Mouse (Mus musculus) kidney, embryonic 15.5 days (tissue): ENCODE results near the gene Pspn. TPM values are rescaled to one million over a fixed set of nuclear protein-coding genes. Genes with fewer than 3 reads are reported as not detected.
A peak's percentile ranks its signal among the peaks of the same experiment; 100 is the strongest.

Experiments used
- ATAC-seq: fragments of 200-750 bp; cut with Nextera tagmentation; replicated peaks from 2 replicates; pipeline ENCODE4 v1.8.0; 2017; ENCODE audit warnings: moderate TSS enrichment; ENCODE audit not compliant: low FRiP score
- H3K27ac ChIP-seq: fragments of 300-500 bp; sonication (generic); 2 replicates; pipeline ENCODE4 v1.5.1; 2015; ENCODE audit warnings: mild to moderate bottlenecking, inconsistent platforms
- H3K27me3 ChIP-seq: fragments of 300-500 bp; sonication (generic); 2 replicates; pipeline ENCODE4 v1.6.1; 2015; ENCODE audit warnings: inconsistent platforms
- H3K36me3 ChIP-seq: fragments of 300-500 bp; sonication (generic); 2 replicates; pipeline ENCODE4 v1.6.1; 2015; ENCODE audit warnings: inconsistent platforms
- H3K4me1 ChIP-seq: fragments of 300-500 bp; sonication (generic); 2 replicates; pipeline ENCODE4 v1.6.1; 2015; ENCODE audit warnings: inconsistent platforms
- H3K4me2 ChIP-seq: fragments of 300-500 bp; sonication (generic); 2 replicates; pipeline ENCODE4 v1.6.1; 2015; ENCODE audit warnings: moderate library complexity, mild to moderate bottlenecking, inconsistent platforms
- H3K4me3 ChIP-seq: fragments of 300-500 bp; sonication (generic); replicated peaks from 2 replicates; pipeline ENCODE4 v1.5.1; 2015; ENCODE audit warnings: mild to moderate bottlenecking, inconsistent platforms
- H3K9ac ChIP-seq: fragments of 300-500 bp; sonication (generic); 2 replicates; pipeline ENCODE4 v1.6.1; 2015; ENCODE audit warnings: mild to moderate bottlenecking, inconsistent platforms
- H3K9me3 ChIP-seq: fragments of 300-500 bp; sonication (generic); replicated peaks from 2 replicates; pipeline ENCODE4 v1.6.1; 2016; ENCODE audit warnings: inconsistent platforms
- WGBS: fragments of 180-500 bp; shearing (Covaris S2); methylation state at CpG from one replicate; pipeline ENCODE4 v1.1.7; 2015; ENCODE audit warnings: mixed read lengths; 5-methylcytosine and 5-hydroxymethylcytosine counted together
- polyA plus RNA-seq: library from polyadenylated mRNA; unstranded; fragments of >200 nt; fragmentation: Nextera tagmentation; extraction: Ambion mirVana; gene quantifications from 2 replicates; pipeline ENCODE4 v1.2.1, GENCODE M21; 2015

Pspn gene
- 0.87 and 1.3 TPM in 2 replicates for polyA plus RNA-seq

- no peak within 1 kb of the TSS for H3K27ac ChIP-seq
- H3K36me3 ChIP-seq = peaks cover 69% of the 10 kb centered on the region
- H3K27me3 ChIP-seq = no peaks in the 10 kb centered on the region
- no peak within 1 kb of the TSS for H3K9ac ChIP-seq
- 82% methylated on average over 9 of the region's 9 CpGs for WGBS
- peaks cover 10% of the 10 kb centered on the region for H3K4me1 ChIP-seq
- H3K9me3 ChIP-seq = no peaks in the 10 kb centered on the region
- no peak for ATAC-seq
- no peak within 1 kb of the TSS for H3K4me3 ChIP-seq
- H3K4me2 ChIP-seq = no peak within 1 kb of the TSS
These were observed at the start of gene Pspn for GRCm38 (mm10) chr17:56999968-57000609. Gene Pspn, minus strand, starts transcription at chr17:57000018.

GRCm38 (mm10) chr17:57048816-57049215, 49.0 kb upstream of the Pspn start:
- WGBS = 87% methylated on average over 3 of the region's 3 CpGs
- no peaks in the 10 kb centered on the region for H3K9me3 ChIP-seq
- no peak for ATAC-seq
- H3K36me3 ChIP-seq = peaks cover 54% of the 10 kb centered on the region
- no peak overlapping the region for H3K27ac ChIP-seq
- H3K27me3 ChIP-seq = no peaks in the 10 kb centered on the region
- H3K4me1 ChIP-seq = 0 out of 2 replicates have a peak, but pooled peaks cover 5% of the 10 kb centered on the region
- no peak overlapping the region for H3K4me2 ChIP-seq
- no peak overlapping the region for H3K9ac ChIP-seq
- no peak overlapping the region for H3K4me3 ChIP-seq

GRCm38 (mm10) chr17:57047406-57047805, 47.6 kb upstream of the Pspn start:
- Histone ChIP-seq H3K36me3 (peaks cover 40% of the 10 kb centered on the region), H3K9ac (no peak overlapping the region), H3K4me1 (0 out of 2 replicates have a peak, but pooled peaks cover 5% of the 10 kb centered on the region), H3K27ac (no peak overlapping the region), H3K27me3 (no peaks in the 10 kb centered on the region), H3K4me3 (no peak overlapping the region), H3K4me2 (no peak overlapping the region), H3K9me3 (no peaks in the 10 kb centered on the region)
- peak; percentile 34 for ATAC-seq
- 49% methylated on average over 5 of the region's 5 CpGs for WGBS

- no peak within 1 kb of the TSS for H3K4me3 ChIP-seq
- WGBS = 78% methylated on average over 8 of the region's 8 CpGs
- H3K9ac ChIP-seq = no peak within 1 kb of the TSS
- no peak for ATAC-seq
- peaks cover 11% of the 10 kb centered on the region for H3K36me3 ChIP-seq
- H3K27me3 ChIP-seq = peaks cover 15% of the 10 kb centered on the region
- H3K4me1 ChIP-seq = peaks cover 3% of the 10 kb centered on the region; the same call in 1 of the 2 replicates
- H3K4me2 ChIP-seq = no peak within 1 kb of the TSS
- H3K27ac ChIP-seq = no peak within 1 kb of the TSS
- no peaks in the 10 kb centered on the region for H3K9me3 ChIP-seq
These were observed 41.7 kb upstream of the Pspn start, which contains the start of gene Slc25a41 for GRCm38 (mm10) chr17:57041554-57041953. Gene Slc25a41, minus strand, starts transcription at chr17:57041654.

GRCm38 (mm10) chr17:57038978-57039377, 39.2 kb upstream of the Pspn start:
- H3K9me3 ChIP-seq = no peaks in the 10 kb centered on the region
- H3K27ac ChIP-seq = no peak overlapping the region
- 0 out of 2 replicates have a peak overlapping the region, but pooled peaks have one; percentile 39 for H3K4me2 ChIP-seq
- peaks cover 3% of the 10 kb centered on the region; the same call in 1 of the 2 replicates for H3K4me1 ChIP-seq
- no peak for ATAC-seq
- no peak overlapping the region for H3K4me3 ChIP-seq
- H3K9ac ChIP-seq = no peak overlapping the region
- H3K36me3 ChIP-seq = no peaks in the 10 kb centered on the region
- H3K27me3 ChIP-seq = peaks cover 15% of the 10 kb centered on the region
- 47% methylated on average over 8 of the region's 8 CpGs for WGBS

- Histone ChIP-seq H3K36me3 (peaks cover 11% of the 10 kb centered on the region), H3K27me3 (peaks cover 3% of the 10 kb centered on the region; the same call in 1 of the 2 replicates), H3K4me1 (peaks cover 24% of the 10 kb centered on the region), H3K4me2 (peak overlapping the region; percentile 66), H3K27ac (no peak overlapping the region), H3K9ac (no peak overlapping the region), H3K9me3 (no peaks in the 10 kb centered on the region), H3K4me3 (0 out of 2 replicates have a peak overlapping the region, but pooled peaks have one; percentile 97)
- 82% methylated on average over 4 of the region's 4 CpGs for WGBS
- ATAC-seq = no peak
These were observed 33.0 kb upstream of the Pspn start for GRCm38 (mm10) chr17:57032854-57033253.

- Histone ChIP-seq H3K4me3 (peak overlapping the region; percentile 97), H3K9ac (peak overlapping the region; percentile 50), H3K27ac (peak overlapping the region; percentile 91), H3K27me3 (no peaks in the 10 kb centered on the region; the same call in 1 of the 2 replicates), H3K36me3 (peaks cover 21% of the 10 kb centered on the region), H3K9me3 (no peaks in the 10 kb centered on the region), H3K4me1 (peaks cover 28% of the 10 kb centered on the region), H3K4me2 (peak overlapping the region; percentile 66)
- WGBS = under 1% methylated on average over 38 of the region's 38 CpGs
- peak; percentile 95 for ATAC-seq
These were observed 32.0 kb upstream of the Pspn start for GRCm38 (mm10) chr17:57031661-57032420.

GRCm38 (mm10) chr17:57030931-57031660, 31.3 kb upstream of the Pspn start, which contains the start of gene Khsrp:
Gene Khsrp, minus strand, starts transcription at chr17:57031522.
- under 1% methylated on average over 83 of the region's 99 CpGs for WGBS
- peaks cover 28% of the 10 kb centered on the region for H3K4me1 ChIP-seq
- no peak for ATAC-seq

GRCm38 (mm10) chr17:57029691-57030090, 29.9 kb upstream of the Pspn start:
- H3K4me2 ChIP-seq = peak overlapping the region; percentile 87
- WGBS = 21% methylated on average over 8 of the region's 8 CpGs
- H3K4me3 ChIP-seq = peak overlapping the region; percentile 97

More at GRCm38 (mm10) chr17:57030931-57031660, 31.3 kb upstream of the Pspn start, which contains the start of gene Khsrp:
- H3K27ac ChIP-seq = peak within 1 kb of the TSS; percentile 93
- no peaks in the 10 kb centered on the region; the same call in 1 of the 2 replicates for H3K27me3 ChIP-seq
- H3K36me3 ChIP-seq = peaks cover 29% of the 10 kb centered on the region
- H3K4me2 ChIP-seq = peak within 1 kb of the TSS; percentile 87
- H3K9me3 ChIP-seq = no peaks in the 10 kb centered on the region
- H3K4me3 ChIP-seq = peak within 1 kb of the TSS; percentile 97
- peak within 1 kb of the TSS; percentile 100 for H3K9ac ChIP-seq

GRCm38 (mm10) chr17:57027471-57027870, 27.7 kb upstream of the Pspn start:
- Histone ChIP-seq H3K27me3 (no peaks in the 10 kb centered on the region), H3K27ac (no peak overlapping the region), H3K4me2 (no peak overlapping the region), H3K9ac (no peak overlapping the region), H3K4me1 (peaks cover 26% of the 10 kb centered on the region), H3K9me3 (no peaks in the 10 kb centered on the region), H3K36me3 (peaks cover 65% of the 10 kb centered on the region), H3K4me3 (no peak overlapping the region)
- no peak for ATAC-seq
- WGBS = 92% methylated on average over 4 of the region's 4 CpGs

More at GRCm38 (mm10) chr17:57029691-57030090, 29.9 kb upstream of the Pspn start:
- Histone ChIP-seq H3K27ac (peak overlapping the region; percentile 93; the same call in 1 of the 2 replicates), H3K36me3 (peaks cover 43% of the 10 kb centered on the region), H3K4me1 (peaks cover 28% of the 10 kb centered on the region), H3K9me3 (no peaks in the 10 kb centered on the region), H3K9ac (peak overlapping the region; percentile 100), H3K27me3 (no peaks in the 10 kb centered on the region)
- no peak for ATAC-seq

GRCm38 (mm10) chr17:57020960-57021359, 21.1 kb upstream of the Pspn start:
- Histone ChIP-seq H3K36me3 (peaks cover 67% of the 10 kb centered on the region), H3K4me3 (no peak overlapping the region), H3K27me3 (no peaks in the 10 kb centered on the region), H3K27ac (no peak overlapping the region), H3K9me3 (no peaks in the 10 kb centered on the region), H3K9ac (no peak overlapping the region), H3K4me1 (no peaks in the 10 kb centered on the region), H3K4me2 (no peak overlapping the region)
- no peak for ATAC-seq
- WGBS = 88% methylated on average over 5 of the region's 5 CpGs
